Mouse (Mus musculus) embryonic facial prominence, embryonic 12.5 days (tissue): ENCODE data around the gene Dusp23. TPM values are rescaled to one million over a fixed set of nuclear protein-coding genes. Genes with fewer than 3 reads are reported as not detected.

Source experiments
- ATAC-seq: fragments of 200-750 bp; cut with Nextera tagmentation; 2 replicates; pipeline ENCODE4 v1.8.0; 2017; ENCODE audit not compliant: insufficient number of reproducible peaks, insufficient read depth, low FRiP score, low TSS enrichment
- H3K27ac ChIP-seq: fragments of 300-500 bp; sonication (generic); 2 replicates; pipeline ENCODE4 v1.5.1; 2016; ENCODE audit warnings: mild to moderate bottlenecking
- H3K27me3 ChIP-seq: fragments of 300-500 bp; sonication (generic); 2 replicates; pipeline ENCODE4 v1.6.1; 2016; ENCODE audit warnings: mild to moderate bottlenecking, moderate library complexity
- H3K36me3 ChIP-seq: fragments of 300-500 bp; sonication (generic); 2 replicates; pipeline ENCODE4 v1.6.1; 2016; ENCODE audit warnings: mild to moderate bottlenecking
- H3K4me1 ChIP-seq: fragments of 300-500 bp; sonication (generic); 2 replicates; pipeline ENCODE4 v1.6.1; 2016
- H3K4me2 ChIP-seq: fragments of 300-500 bp; sonication (generic); replicated peaks from 2 replicates; pipeline ENCODE4 v1.6.1; 2016; ENCODE audit warnings: mild to moderate bottlenecking, moderate library complexity
- H3K4me3 ChIP-seq: fragments of 300-500 bp; sonication (generic); 2 replicates; pipeline ENCODE4 v1.5.1; 2016; ENCODE audit warnings: mild to moderate bottlenecking
- H3K9ac ChIP-seq: fragments of 300-500 bp; sonication (generic); 2 replicates; pipeline ENCODE4 v1.6.1; 2016; ENCODE audit warnings: mild to moderate bottlenecking, moderate library complexity
- H3K9me3 ChIP-seq: fragments of 300-500 bp; sonication (generic); 2 replicates; pipeline ENCODE4 v1.6.1; 2016; ENCODE audit warnings: mild to moderate bottlenecking, moderate library complexity
- WGBS: fragments of 180-500 bp; shearing (Covaris S2); methylation state at CpG from one replicate; pipeline ENCODE4 v1.1.7; 2016; 5-methylcytosine and 5-hydroxymethylcytosine counted together
- polyA plus RNA-seq: library from polyadenylated mRNA; unstranded; fragments of >200 nt; fragmentation: Nextera tagmentation; extraction: Ambion mirVana; gene quantifications from 2 replicates; pipeline ENCODE4 v1.2.1, GENCODE M21; 2016

Gene Dusp23
- polyA plus RNA-seq, 1 experiment from 2014 or later = 9.4 TPM

DNA sequence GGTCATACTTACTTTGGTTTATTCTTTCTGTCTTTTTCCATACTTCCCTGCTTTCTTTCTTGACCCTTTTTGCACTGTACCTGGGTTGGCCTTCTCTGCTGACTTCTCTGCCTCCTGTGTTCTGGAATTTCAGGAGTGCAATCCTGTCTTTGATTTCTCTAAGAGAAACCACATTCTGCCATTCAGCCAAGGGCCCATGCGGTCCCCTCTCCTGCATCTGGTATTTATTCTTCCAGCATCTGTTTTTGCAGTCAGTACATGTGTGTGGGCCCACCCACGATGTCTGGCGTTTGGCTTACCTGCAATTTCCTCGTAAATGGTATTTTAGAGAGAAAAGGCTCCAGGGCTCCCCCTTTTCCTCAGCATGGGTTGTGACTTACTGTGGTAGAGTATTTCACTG lies 14.6 kb downstream of the Dusp23 start:
- no peaks in the 10 kb centered on the region for H3K36me3 ChIP-seq
- no peaks in the 10 kb centered on the region for H3K27me3 ChIP-seq
- H3K4me1 ChIP-seq = peaks cover 16% of the 10 kb centered on the region
- H3K27ac ChIP-seq = no peak overlapping the region
- peak; percentile 50; the same call in 1 of the 2 replicates for ATAC-seq
- no peak overlapping the region for H3K4me3 ChIP-seq
- H3K9ac ChIP-seq = no peak overlapping the region
- peak overlapping the region; percentile 58 for H3K4me2 ChIP-seq
- 13% methylated on average over 4 of the region's 4 CpGs for WGBS
- no peaks in the 10 kb centered on the region for H3K9me3 ChIP-seq

DNA sequence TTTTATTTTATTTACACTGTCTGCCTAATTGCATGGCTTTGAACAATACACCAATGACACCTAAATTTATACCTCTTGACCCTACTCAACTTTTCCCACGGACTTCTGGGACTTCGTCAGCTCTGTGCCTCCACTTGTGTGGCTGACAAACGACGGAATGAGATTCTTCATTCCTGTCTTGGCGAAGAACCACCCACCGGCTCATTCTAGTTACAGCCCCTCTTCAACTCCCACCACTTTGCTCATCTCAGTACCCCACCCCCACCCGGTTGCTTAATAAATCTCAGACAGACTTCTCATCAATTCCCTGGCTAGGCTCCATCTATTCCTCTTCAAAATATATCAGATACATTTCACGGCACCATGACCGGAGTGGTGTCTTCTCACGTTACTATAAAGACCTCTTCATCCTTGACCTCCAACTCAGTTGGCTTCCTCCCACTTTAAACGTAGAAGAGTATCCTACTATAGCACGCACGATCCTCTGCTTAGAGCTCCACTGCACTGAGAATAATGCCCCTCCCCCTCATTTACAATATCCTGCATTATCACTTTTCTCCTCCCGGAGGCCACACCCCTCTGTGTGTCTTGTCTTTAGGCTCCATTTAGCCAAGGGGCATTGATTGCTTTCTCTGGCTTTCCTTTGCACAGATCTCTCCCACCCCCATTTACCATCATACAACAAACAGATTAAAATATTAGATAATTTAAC lies 15.2 kb downstream of the Dusp23 start:
- 22% methylated on average over 14 of the region's 14 CpGs for WGBS
- ATAC-seq = no peak
- H3K9ac ChIP-seq = no peak overlapping the region

DNA sequence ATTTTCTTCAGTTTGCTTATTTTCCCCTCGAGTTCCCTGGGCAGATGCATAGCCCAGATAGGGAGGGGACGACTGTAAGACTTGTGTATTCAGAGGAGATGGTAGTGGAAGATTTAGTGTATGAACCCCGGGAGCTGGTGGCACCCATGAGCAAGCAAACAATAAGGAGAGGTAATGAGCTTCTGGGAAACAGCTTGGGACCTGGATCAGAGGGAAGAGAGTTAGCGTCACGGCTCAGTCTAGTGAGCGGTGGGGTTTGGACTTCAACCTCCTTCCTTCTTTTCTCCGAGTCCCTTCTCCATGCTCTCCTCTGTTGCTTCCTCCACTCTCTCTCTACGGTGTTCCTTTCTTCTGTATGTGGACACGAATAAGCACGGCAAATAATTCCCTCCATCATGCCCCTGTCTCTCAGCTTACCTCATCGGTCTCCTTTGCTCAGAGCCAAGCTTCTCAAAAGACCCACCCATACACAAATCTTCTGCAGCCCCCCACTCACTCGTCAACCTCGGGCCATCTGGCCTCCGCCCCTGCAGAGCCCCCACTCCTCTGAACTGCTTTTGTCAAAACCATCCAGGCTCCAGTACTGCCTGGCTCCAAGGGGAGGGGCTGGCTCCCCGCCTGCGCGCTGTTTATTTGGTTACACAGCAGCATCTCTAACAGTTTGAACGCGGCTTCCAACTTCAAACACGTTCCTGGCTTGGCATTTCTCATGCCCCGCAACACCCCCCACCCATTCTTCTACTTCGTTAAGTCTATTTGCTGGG lies 16.0 kb downstream of the Dusp23 start:
- Histone ChIP-seq H3K27ac (no peak overlapping the region), H3K36me3 (no peaks in the 10 kb centered on the region), H3K4me1 (peaks cover 16% of the 10 kb centered on the region), H3K4me2 (peak overlapping the region; percentile 58), H3K9me3 (no peaks in the 10 kb centered on the region), H3K9ac (peak overlapping the region; percentile 40; the same call in 1 of the 2 replicates), H3K4me3 (peak overlapping the region; percentile 28), H3K27me3 (no peaks in the 10 kb centered on the region)
- whole genome bisulfite sequencing = 21% methylated on average over 22 of the region's 22 CpGs
- ATAC-seq = peak; percentile 53

More for the DNA sequence above, 15.2 kb downstream of the Dusp23 start:
- Histone ChIP-seq H3K4me1 (peaks cover 16% of the 10 kb centered on the region), H3K27me3 (no peaks in the 10 kb centered on the region), H3K4me2 (peak overlapping the region; percentile 58), H3K4me3 (peak overlapping the region; percentile 28; the same call in 1 of the 2 replicates), H3K36me3 (no peaks in the 10 kb centered on the region), H3K9me3 (no peaks in the 10 kb centered on the region), H3K27ac (no peak overlapping the region)

DNA sequence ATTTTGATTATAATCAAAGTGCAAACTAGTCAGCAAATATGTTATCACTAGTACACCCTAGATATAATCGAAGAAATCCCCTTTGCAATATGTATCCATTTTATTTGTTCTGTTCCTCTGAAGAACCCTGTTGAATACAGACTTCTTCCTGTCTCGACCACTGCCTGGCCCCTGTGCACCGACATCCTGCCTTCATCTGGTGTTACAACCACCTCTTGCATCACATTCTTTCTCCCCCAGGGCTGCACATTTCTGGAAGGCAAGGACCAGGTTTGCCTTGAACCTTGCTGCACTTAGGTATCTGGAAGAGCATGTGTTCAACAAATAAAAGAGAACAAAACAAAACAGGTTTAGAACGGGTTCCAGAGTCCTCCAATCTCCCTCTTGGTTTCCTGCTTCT lies 17.4 kb downstream of the Dusp23 start:
- no peak overlapping the region for H3K4me2 ChIP-seq
- H3K4me1 ChIP-seq = peaks cover 16% of the 10 kb centered on the region
- H3K27ac ChIP-seq = no peak overlapping the region
- ATAC-seq = no peak
- no peaks in the 10 kb centered on the region for H3K9me3 ChIP-seq
- WGBS = 71% methylated on average over 4 of the region's 4 CpGs
- no peak overlapping the region for H3K9ac ChIP-seq
- no peak overlapping the region for H3K4me3 ChIP-seq
- 0 out of 2 replicates have a peak, but pooled peaks cover 3% of the 10 kb centered on the region for H3K27me3 ChIP-seq
- H3K36me3 ChIP-seq = no peaks in the 10 kb centered on the region

DNA sequence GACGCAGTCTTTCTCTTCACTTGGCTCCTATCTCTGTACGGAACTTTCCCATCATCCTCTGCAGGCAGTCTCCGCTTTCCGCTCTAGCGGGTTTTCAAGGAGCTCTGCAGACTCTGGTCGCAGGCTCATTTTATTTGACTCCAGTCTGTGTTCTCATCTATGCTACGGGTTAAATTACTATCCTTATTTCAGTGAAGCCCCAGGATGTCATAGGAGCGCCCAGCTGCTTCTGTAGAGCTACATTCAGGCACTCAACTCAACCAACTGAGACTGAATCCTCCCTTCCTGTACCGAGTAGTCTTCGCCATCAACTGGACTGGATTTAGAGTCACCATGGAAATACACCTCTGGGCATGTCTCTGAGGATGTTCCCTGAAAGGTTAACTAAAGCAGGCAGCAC lies 18.1 kb downstream of the Dusp23 start:
- no peak overlapping the region for H3K4me2 ChIP-seq
- WGBS = 85% methylated on average over 10 of the region's 10 CpGs

DNA sequence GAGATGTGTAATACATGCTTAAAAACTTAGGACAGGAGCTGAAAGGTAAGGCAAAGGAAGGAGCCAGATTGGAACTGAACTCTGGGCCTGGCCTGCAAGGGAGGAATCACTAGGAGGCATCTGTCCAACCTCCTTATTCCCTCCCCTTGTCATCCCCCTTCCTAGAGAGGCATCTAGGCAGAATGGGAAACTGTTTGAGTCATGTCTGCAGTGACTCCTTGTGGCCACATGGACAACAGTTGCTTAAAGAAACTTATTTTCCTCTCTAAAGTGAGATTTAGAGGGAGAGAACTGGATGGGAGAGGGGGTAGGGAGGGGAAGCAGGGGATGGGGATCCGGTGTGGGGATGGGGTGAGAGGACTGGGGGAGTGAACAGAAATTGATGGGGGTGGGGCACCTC lies 20.0 kb downstream of the Dusp23 start:
- Histone ChIP-seq H3K27ac (no peak overlapping the region), H3K4me2 (no peak overlapping the region), H3K9ac (no peak overlapping the region), H3K4me3 (no peak overlapping the region), H3K27me3 (0 out of 2 replicates have a peak, but pooled peaks cover 5% of the 10 kb centered on the region), H3K4me1 (peaks cover 10% of the 10 kb centered on the region), H3K36me3 (no peaks in the 10 kb centered on the region), H3K9me3 (no peaks in the 10 kb centered on the region)
- 59% methylated on average over 1 of the region's 1 CpGs for WGBS
- no peak for ATAC-seq

More for the DNA sequence above, 18.1 kb downstream of the Dusp23 start:
- H3K9me3 ChIP-seq = no peaks in the 10 kb centered on the region
- ATAC-seq = no peak
- 0 out of 2 replicates have a peak, but pooled peaks cover 5% of the 10 kb centered on the region for H3K27me3 ChIP-seq
- no peak overlapping the region for H3K4me3 ChIP-seq
- no peaks in the 10 kb centered on the region for H3K36me3 ChIP-seq
- H3K9ac ChIP-seq = no peak overlapping the region
- H3K4me1 ChIP-seq = peaks cover 16% of the 10 kb centered on the region
- no peak overlapping the region for H3K27ac ChIP-seq

DNA sequence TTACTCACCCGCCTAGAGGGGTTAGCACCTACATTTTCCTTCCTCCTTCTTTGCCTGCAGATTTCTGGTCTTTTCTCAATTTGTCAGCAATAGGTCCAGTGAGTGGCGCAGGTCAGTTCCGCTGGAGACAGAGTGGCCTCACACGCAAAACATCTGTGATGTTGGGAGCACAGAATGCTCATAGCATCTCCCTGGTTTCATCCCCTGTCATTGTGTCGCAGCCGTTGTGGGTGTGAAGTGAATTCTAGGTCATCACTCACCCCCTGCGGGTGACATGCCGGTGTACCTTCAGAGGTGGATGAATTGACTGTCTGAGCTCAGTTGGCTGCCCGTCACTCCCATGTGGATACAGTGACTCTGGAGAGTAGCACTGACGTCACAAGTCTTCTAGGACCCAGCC lies 21.5 kb downstream of the Dusp23 start:
- 0 out of 2 replicates have a peak, but pooled peaks cover 5% of the 10 kb centered on the region for H3K27me3 ChIP-seq
- H3K4me3 ChIP-seq = no peak overlapping the region
- H3K4me2 ChIP-seq = no peak overlapping the region
- H3K9ac ChIP-seq = no peak overlapping the region
- H3K36me3 ChIP-seq = no peaks in the 10 kb centered on the region
- no peaks in the 10 kb centered on the region for H3K9me3 ChIP-seq
- 88% methylated on average over 10 of the region's 10 CpGs for WGBS
- ATAC-seq = no peak
- no peaks in the 10 kb centered on the region for H3K4me1 ChIP-seq
- no peak overlapping the region for H3K27ac ChIP-seq

DNA sequence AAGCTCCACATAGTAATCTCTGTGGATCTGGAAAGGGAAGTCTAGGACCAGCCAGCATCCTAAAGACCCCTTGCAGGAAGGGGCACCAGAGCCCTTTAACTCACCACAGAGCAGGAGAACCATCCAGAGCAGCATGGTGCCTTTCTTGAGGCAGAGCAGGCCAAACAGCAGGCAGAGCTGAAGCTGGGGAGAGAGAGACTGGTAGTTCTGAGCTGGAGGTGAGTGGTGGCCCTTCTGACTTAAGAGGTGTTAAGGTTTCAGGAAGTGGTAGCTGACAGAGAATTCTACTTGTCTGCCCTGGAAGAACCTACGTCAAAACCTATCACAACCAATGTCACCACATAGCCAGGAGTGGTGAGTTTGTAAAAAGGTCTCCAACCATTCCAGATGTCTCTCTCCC lies 30.4 kb downstream of the Dusp23 start, which contains the start of gene Fcrl6:
Gene Fcrl6 (minus strand): TSS at position 226 of the 400 bp plus-strand sequence.
- Histone ChIP-seq H3K4me1 (no peaks in the 10 kb centered on the region), H3K27me3 (no peaks in the 10 kb centered on the region), H3K4me3 (no peak within 1 kb of the TSS), H3K4me2 (no peak within 1 kb of the TSS), H3K27ac (no peak within 1 kb of the TSS), H3K36me3 (no peaks in the 10 kb centered on the region), H3K9ac (no peak within 1 kb of the TSS), H3K9me3 (no peaks in the 10 kb centered on the region)
- WGBS = 59% methylated on average over 1 of the region's 1 CpGs
- no peak for ATAC-seq

DNA sequence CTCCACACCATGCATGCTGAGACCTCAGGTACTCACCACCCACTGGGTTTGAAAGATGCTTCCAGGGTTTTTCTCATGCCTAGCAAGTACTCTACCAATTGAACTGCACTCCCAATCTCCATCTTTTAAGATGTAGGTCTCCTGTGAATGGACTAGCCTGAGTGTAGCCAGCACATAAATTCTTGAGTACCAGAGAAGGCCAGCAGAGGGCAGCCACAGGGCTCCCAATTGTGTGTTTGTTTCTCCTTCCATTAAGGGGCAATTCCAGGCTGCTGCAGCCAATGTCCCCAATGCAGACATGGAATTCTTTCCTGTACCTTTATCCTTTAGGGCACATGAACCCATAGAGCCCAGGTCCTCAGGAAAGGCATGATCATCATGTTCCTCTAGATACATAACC lies 38.3 kb downstream of the Dusp23 start:
- ATAC-seq = no peak
- H3K4me2 ChIP-seq = no peak overlapping the region
- H3K27me3 ChIP-seq = no peaks in the 10 kb centered on the region
- H3K36me3 ChIP-seq = no peaks in the 10 kb centered on the region
- H3K4me1 ChIP-seq = no peaks in the 10 kb centered on the region
- H3K4me3 ChIP-seq = no peak overlapping the region
- no peak overlapping the region for H3K9ac ChIP-seq
- no peaks in the 10 kb centered on the region for H3K9me3 ChIP-seq
- no peak overlapping the region for H3K27ac ChIP-seq

DNA sequence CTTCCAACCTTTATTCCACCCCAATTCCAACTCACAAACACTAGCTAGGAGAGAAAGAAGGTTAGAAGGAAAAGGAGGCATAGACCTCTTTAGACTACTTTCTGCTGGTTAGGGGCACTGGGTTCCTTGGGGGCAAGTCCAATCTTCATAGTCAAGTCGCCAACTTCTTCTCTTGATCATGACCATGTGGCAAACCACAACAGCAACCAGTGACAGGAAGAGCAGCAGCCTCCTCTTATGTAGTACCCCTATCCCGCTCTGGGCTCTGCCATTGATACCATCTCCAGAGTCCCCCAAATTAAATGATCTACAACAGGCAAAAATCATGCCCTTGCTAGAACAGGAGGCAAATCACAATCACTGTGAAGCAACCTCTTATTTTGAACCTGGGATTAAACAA lies 38.8 kb downstream of the Dusp23 start:
- no peaks in the 10 kb centered on the region for H3K36me3 ChIP-seq
- no peak for ATAC-seq
- H3K4me1 ChIP-seq = no peaks in the 10 kb centered on the region
- H3K4me2 ChIP-seq = no peak overlapping the region
- no peaks in the 10 kb centered on the region for H3K27me3 ChIP-seq
- no peaks in the 10 kb centered on the region for H3K9me3 ChIP-seq
- H3K27ac ChIP-seq = no peak overlapping the region
- H3K4me3 ChIP-seq = no peak overlapping the region
- WGBS = 77% methylated on average over 2 of the region's 2 CpGs
- H3K9ac ChIP-seq = no peak overlapping the region

DNA sequence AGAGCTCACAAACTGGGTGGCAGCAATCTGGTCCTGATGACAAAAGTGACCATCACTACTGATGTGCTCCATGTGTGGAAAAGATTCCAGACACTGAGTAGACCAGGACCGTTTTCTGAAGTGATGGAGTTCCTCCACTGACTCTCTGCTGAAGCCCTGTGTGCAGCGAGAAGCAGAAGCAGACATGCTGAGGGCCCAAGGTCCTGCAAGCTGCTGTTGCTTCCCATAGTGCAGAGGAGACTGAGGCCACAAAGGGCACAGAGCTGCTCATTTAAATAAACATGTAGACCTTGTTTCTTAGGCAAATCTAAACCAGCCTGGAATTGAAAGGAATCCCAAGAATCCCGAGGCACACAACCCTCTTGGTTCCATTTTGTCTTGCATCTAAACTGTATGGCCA lies 39.4 kb downstream of the Dusp23 start:
- WGBS = 61% methylated on average over 3 of the region's 3 CpGs
- ATAC-seq = no peak
- Histone ChIP-seq H3K27ac (no peak overlapping the region), H3K36me3 (no peaks in the 10 kb centered on the region), H3K4me2 (no peak overlapping the region), H3K27me3 (no peaks in the 10 kb centered on the region), H3K4me3 (no peak overlapping the region), H3K9me3 (no peaks in the 10 kb centered on the region), H3K9ac (no peak overlapping the region), H3K4me1 (no peaks in the 10 kb centered on the region)

DNA sequence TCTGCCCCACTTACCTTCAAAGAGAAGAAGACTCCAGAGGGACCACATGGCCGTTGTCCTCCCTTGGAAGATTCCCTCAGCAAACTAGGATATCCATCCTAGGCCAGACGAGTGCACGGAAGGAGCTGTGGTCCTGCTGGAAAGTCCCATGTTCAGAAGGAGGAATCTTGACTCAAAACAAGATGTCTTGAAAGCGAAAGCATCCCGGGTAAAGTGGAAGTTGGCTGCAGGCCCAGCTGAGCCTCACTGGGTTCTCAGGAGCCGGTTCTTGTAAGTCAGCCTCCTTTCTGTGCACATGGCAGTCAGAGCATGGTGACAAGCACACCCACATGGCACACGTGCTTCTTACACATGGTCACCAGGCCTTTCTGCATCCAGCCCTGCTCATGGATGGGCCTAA lies 42.4 kb downstream of the Dusp23 start, which contains the start of gene Slamf8:
Gene Slamf8 (minus strand): TSS at position 184 of the 400 bp plus-strand sequence.
- 88% methylated on average over 7 of the region's 7 CpGs for WGBS
- no peak within 1 kb of the TSS for H3K4me2 ChIP-seq
- H3K9me3 ChIP-seq = no peaks in the 10 kb centered on the region
- no peaks in the 10 kb centered on the region; the same call in 1 of the 2 replicates for H3K4me1 ChIP-seq
- H3K9ac ChIP-seq = no peak within 1 kb of the TSS
- H3K27ac ChIP-seq = no peak within 1 kb of the TSS
- no peak for ATAC-seq
- no peak within 1 kb of the TSS for H3K4me3 ChIP-seq
- peaks cover 16% of the 10 kb centered on the region; the same call in 1 of the 2 replicates for H3K27me3 ChIP-seq
- H3K36me3 ChIP-seq = no peaks in the 10 kb centered on the region
